Mouse (Mus musculus) heart, postnatal 25 days (tissue): Measurements from ENCODE around the gene Frs3. TPM values are rescaled to one million over a fixed set of nuclear protein-coding genes. Genes with fewer than 3 reads are reported as not detected.

ENCODE experiments used
- DNase-seq: peaks from one replicate; pipeline ENCODE4 v3.0.0; 2022; ENCODE audit warnings: low spot score
- intact Hi-C: fragments of 180-260 bp; cut with DNase I; formaldehyde crosslinking; loops from one replicate; pipeline ENCODE4 v1.15.1; 2025
- total RNA-seq, 2 experiments: library from RNA; stranded (reverse); gene quantifications; 2 replicates each; pipeline ENCODE4 v1.2.3; 2021

Frs3 gene
- total RNA-seq, 2 experiments from 2014 or later = 4.9 to 5.2 TPM

- DNase-seq = no peak
- intact Hi-C loops = no loop called here
Measured at GRCm38 (mm10) chr17:47750101-47750500, 61.3 kb downstream of the Frs3 start.

- intact Hi-C loops = no loop called here
- DNase-seq = no peak
Measured at GRCm38 (mm10) chr17:47751811-47752210, 63.0 kb downstream of the Frs3 start.

- DNase-seq = no peak
- intact Hi-C loops = no loop called here
Measured at GRCm38 (mm10) chr17:47753130-47753775, 64.4 kb downstream of the Frs3 start.

Other genes starting within 250 kb of the Frs3 start
- 10 to 100 TPM in 1 of 2 experiments, 1 to 10 TPM in 1; 10.0 to 11.4 TPM for gene Taf8, start 186.7 kb upstream of the Frs3 start, total RNA-seq
- gene Ccnd3, start 184.0 kb upstream of the Frs3 start, total RNA-seq = 10 to 100 TPM; 75.6 to 87.9 TPM
- 10 to 100 TPM; 15.0 to 15.8 TPM for gene Bysl, start 77.5 kb upstream of the Frs3 start, total RNA-seq
- 10 to 100 TPM; 18.3 to 20.1 TPM for gene Med20, start 77.4 kb upstream of the Frs3 start, total RNA-seq
- gene Gm20517, start 77.4 kb upstream of the Frs3 start, total RNA-seq = 1 to 10 TPM; 2.3 to 2.5 TPM
- 1 to 10 TPM; 3.3 to 4.0 TPM for gene Usp49, start 58.3 kb upstream of the Frs3 start, total RNA-seq
- gene Tomm6, start 644 bp upstream of the Frs3 start, total RNA-seq = 100 to 1,000 TPM; 121 to 131 TPM
- 1 to 10 TPM in 1 of 2 experiments, under 1 TPM in 1; 0.55 to 1.0 TPM for gene Gm21981, start 5.4 kb downstream of the Frs3 start, total RNA-seq
- gene Prickle4, start 5.7 kb downstream of the Frs3 start, total RNA-seq = 1 to 10 TPM; 3.8 to 5.6 TPM
- gene Pgc, start 37.8 kb downstream of the Frs3 start, total RNA-seq = not detected
- 10 to 100 TPM; 40.8 to 45.7 TPM for gene Tfeb, start 48.0 kb downstream of the Frs3 start, total RNA-seq
- gene Mdfi, start 145.7 kb downstream of the Frs3 start, total RNA-seq = 1 to 10 TPM; 2.4 TPM
- 1 to 10 TPM; 9.4 to 9.6 TPM for gene Foxp4, start 235.6 kb downstream of the Frs3 start, total RNA-seq